Mouse (Mus musculus): ENCODE measurements around the gene Wdr18.

DNA sequence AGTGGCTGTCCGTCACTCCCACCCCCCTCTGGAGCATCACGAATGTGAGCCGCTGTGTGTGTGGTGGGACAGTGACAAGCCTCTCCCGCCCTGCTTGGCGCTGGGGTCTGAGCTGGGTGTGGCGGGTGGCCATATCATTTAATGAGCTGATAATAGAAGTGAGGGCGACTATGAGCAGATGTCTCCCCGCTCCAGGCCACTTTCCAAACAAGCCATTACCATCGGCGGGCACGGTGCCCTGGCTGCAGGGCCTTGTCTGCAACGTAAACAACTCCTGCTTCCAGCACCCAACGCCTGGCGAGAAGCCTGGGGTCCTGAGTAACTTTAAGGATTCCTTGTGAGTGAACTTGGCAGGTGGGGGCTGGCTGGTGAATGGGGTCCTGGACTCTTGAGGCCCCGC is 37.9 kb downstream of the Wdr18 start:
- TF ChIP-seq CTCF (IDR thresholded peaks at IDR 0.05; ENCODE audit: extremely low read depth, insufficient read depth, low read length), result no peak
- no peak for TF ChIP-seq POLR2A (IDR thresholded peaks at IDR 0.05; ENCODE audit: extremely low read depth, insufficient read depth, low read length)

Data from cortical plate, adult 2 months (tissue).